Mouse (Mus musculus): ENCODE measurements around the gene Adgrv1. TPM values are rescaled to one million over a fixed set of nuclear protein-coding genes. Genes with fewer than 3 reads are reported as not detected.

The Adgrv1 gene
- polyA plus RNA-seq, 1 experiment from 2014 or later = 44.5 TPM

- no peak overlapping the region for H3K9ac ChIP-seq
- no peak overlapping the region for H3K4me2 ChIP-seq
- no peaks in the 10 kb centered on the region for H3K9me3 ChIP-seq
- no peak overlapping the region for H3K4me3 ChIP-seq (replicated peaks)
- no peaks in the 10 kb centered on the region for H3K4me1 ChIP-seq
- H3K36me3 ChIP-seq (replicated peaks) = peaks cover 5% of the 10 kb centered on the region
- no peak overlapping the region for H3K27ac ChIP-seq
- no peaks in the 10 kb centered on the region for H3K27me3 ChIP-seq
- no peak for ATAC-seq (ENCODE audit: low FRiP score)
- 97% methylated on average over 2 of the region's 2 CpGs for WGBS
Observed at GRCm38 (mm10) chr13:81096424-81096823, 536.5 kb downstream of the Adgrv1 start.

GRCm38 (mm10) chr13:81094513-81094912 is 538.4 kb downstream of the Adgrv1 start:
- Histone ChIP-seq H3K9ac (no peak overlapping the region), H3K4me1 (no peaks in the 10 kb centered on the region), H3K27ac (no peak overlapping the region), H3K27me3 (no peaks in the 10 kb centered on the region), H3K36me3 (replicated peaks) (peaks cover 5% of the 10 kb centered on the region; the same call in 1 of the 2 replicates), H3K4me3 (replicated peaks) (no peak overlapping the region), H3K4me2 (no peak overlapping the region), H3K9me3 (no peaks in the 10 kb centered on the region)
- WGBS = 91% methylated on average over 6 of the region's 6 CpGs
- no peak for ATAC-seq (ENCODE audit: low FRiP score)

GRCm38 (mm10) chr13:81090051-81090836 is 542.7 kb downstream of the Adgrv1 start:
- no peak overlapping the region for H3K27ac ChIP-seq
- H3K9me3 ChIP-seq = no peaks in the 10 kb centered on the region
- ATAC-seq (ENCODE audit: low FRiP score) = no peak
- H3K9ac ChIP-seq = no peak overlapping the region
- no peaks in the 10 kb centered on the region for H3K4me1 ChIP-seq
- H3K4me2 ChIP-seq = no peak overlapping the region
- 95% methylated on average over 1 of the region's 1 CpGs for WGBS
- no peaks in the 10 kb centered on the region for H3K36me3 ChIP-seq (replicated peaks)
- no peaks in the 10 kb centered on the region for H3K27me3 ChIP-seq
- no peak overlapping the region for H3K4me3 ChIP-seq (replicated peaks)

- Histone ChIP-seq H3K9me3 (no peaks in the 10 kb centered on the region), H3K4me2 (no peak overlapping the region), H3K27ac (no peak overlapping the region), H3K36me3 (replicated peaks) (no peaks in the 10 kb centered on the region), H3K4me1 (no peaks in the 10 kb centered on the region), H3K9ac (no peak overlapping the region), H3K4me3 (replicated peaks) (no peak overlapping the region), H3K27me3 (no peaks in the 10 kb centered on the region)
- no peak for ATAC-seq (ENCODE audit: low FRiP score)
- WGBS = 83% methylated on average over 2 of the region's 2 CpGs
Observed at GRCm38 (mm10) chr13:81086969-81087682, 545.8 kb downstream of the Adgrv1 start.

GRCm38 (mm10) chr13:81072214-81072613 is 560.7 kb downstream of the Adgrv1 start:
- Histone ChIP-seq H3K27ac (no peak overlapping the region), H3K9me3 (no peaks in the 10 kb centered on the region)
- WGBS = 79% methylated on average over 5 of the region's 5 CpGs

GRCm38 (mm10) chr13:81051448-81051847 is 581.5 kb downstream of the Adgrv1 start:
- Histone ChIP-seq H3K9me3 (no peaks in the 10 kb centered on the region), H3K9ac (no peak overlapping the region), H3K4me2 (no peak overlapping the region), H3K36me3 (replicated peaks) (no peaks in the 10 kb centered on the region), H3K4me1 (no peaks in the 10 kb centered on the region), H3K27me3 (no peaks in the 10 kb centered on the region), H3K4me3 (replicated peaks) (no peak overlapping the region), H3K27ac (no peak overlapping the region)
- ATAC-seq (ENCODE audit: low FRiP score) = no peak
- 86% methylated on average over 4 of the region's 4 CpGs for WGBS

More at GRCm38 (mm10) chr13:81072214-81072613, 560.7 kb downstream of the Adgrv1 start:
- Histone ChIP-seq H3K4me3 (replicated peaks) (no peak overlapping the region), H3K36me3 (replicated peaks) (no peaks in the 10 kb centered on the region), H3K4me2 (no peak overlapping the region), H3K4me1 (no peaks in the 10 kb centered on the region), H3K27me3 (no peaks in the 10 kb centered on the region), H3K9ac (no peak overlapping the region)
- no peak for ATAC-seq (ENCODE audit: low FRiP score)

- Histone ChIP-seq H3K9ac (no peak overlapping the region), H3K36me3 (replicated peaks) (no peaks in the 10 kb centered on the region), H3K4me2 (no peak overlapping the region), H3K4me3 (replicated peaks) (no peak overlapping the region), H3K9me3 (no peaks in the 10 kb centered on the region), H3K27ac (no peak overlapping the region), H3K4me1 (no peaks in the 10 kb centered on the region), H3K27me3 (no peaks in the 10 kb centered on the region)
- WGBS = 74% methylated on average over 5 of the region's 5 CpGs
- ATAC-seq (ENCODE audit: low FRiP score) = no peak
Observed at GRCm38 (mm10) chr13:81050911-81051310, 582.0 kb downstream of the Adgrv1 start.

- Histone ChIP-seq H3K4me1 (0 out of 2 replicates have a peak, but pooled peaks cover 5% of the 10 kb centered on the region), H3K4me2 (no peak overlapping the region), H3K36me3 (replicated peaks) (no peaks in the 10 kb centered on the region), H3K27me3 (no peaks in the 10 kb centered on the region), H3K9me3 (no peaks in the 10 kb centered on the region), H3K27ac (no peak overlapping the region), H3K9ac (no peak overlapping the region), H3K4me3 (replicated peaks) (no peak overlapping the region)
- no peak for ATAC-seq (ENCODE audit: low FRiP score)
- WGBS = 50% methylated on average over 11 of the region's 11 CpGs
Observed at GRCm38 (mm10) chr13:81045345-81045744, 587.6 kb downstream of the Adgrv1 start.

Small RNAs within 50 kb of the gene (microRNA-seq; reads per million reads assigned to microRNA genes)
- not detected for gene Gm25241

Other genes with a start within 250 kb of the Adgrv1 start
- gene Lysmd3, start 24.5 kb upstream of the Adgrv1 start, polyA plus RNA-seq (2016; fragmentation: Nextera tagmentation; extraction: Ambion mirVana) = 22.2 and 26.3 TPM in 2 replicates
- 10.4 and 10.5 TPM in 2 replicates for gene Polr3g, start 77.9 kb upstream of the Adgrv1 start, polyA plus RNA-seq (2016; fragmentation: Nextera tagmentation; extraction: Ambion mirVana)
- gene Mblac2, start 78.2 kb upstream of the Adgrv1 start, polyA plus RNA-seq (2016; fragmentation: Nextera tagmentation; extraction: Ambion mirVana) = 6.8 and 8.4 TPM in 2 replicates
- gene Cetn3, start 149.9 kb upstream of the Adgrv1 start, polyA plus RNA-seq (2016; fragmentation: Nextera tagmentation; extraction: Ambion mirVana) = 301 and 307 TPM in 2 replicates